Mouse (Mus musculus) heart, adult 11 months (tissue): ENCODE measurements around the gene Camkv.

Experiments
- DNase-seq: peaks from one replicate; pipeline ENCODE4 v3.0.0; 2022

Gene Camkv

DNA sequence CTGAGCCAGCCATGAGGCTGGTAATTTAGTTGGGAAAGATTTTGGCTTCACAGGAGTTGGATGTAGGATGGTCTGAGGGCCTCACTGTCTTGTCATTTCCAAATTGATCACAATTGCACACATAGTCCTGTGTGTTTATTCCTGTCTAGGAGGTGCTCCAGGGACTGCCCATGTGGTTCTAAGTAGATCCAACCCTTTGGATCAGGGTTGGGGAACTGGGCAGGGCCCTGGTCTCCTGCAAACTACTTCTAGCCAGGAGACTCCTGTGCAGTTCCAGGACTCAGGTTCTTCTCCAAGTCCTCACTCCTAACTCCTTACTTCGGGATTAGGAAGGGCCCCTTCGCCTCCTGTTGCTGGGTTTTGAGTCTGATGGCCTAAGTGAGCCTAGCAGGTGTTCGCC lies at the start of gene Camkv:
Camkv (plus strand) TSS at position 301 of the 400 bp plus-strand sequence.
- DNase-seq, result no peak

DNA sequence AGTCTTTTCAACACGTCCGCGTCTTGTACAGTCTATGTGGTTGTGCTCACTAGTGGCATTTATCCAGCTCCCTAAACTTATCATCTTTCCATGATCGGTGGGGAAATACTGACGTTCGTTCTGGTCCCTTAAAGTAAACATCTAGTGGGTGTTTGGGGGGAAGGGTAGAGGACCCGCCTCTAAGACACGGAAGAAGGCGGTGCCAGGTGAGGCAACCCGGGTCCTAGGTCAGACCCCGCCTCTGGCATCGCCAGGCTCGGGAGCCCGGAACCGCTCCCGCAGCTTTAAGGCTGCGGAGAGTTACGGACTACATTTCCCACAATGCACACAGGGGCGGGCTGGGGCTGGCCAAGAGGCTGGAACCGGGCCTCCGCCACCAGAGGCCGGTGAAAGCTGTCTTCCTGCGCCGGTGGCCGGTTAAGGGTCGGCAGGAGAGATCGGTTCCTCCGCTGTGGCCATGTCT lies 47.6 kb upstream of the Camkv start, which contains the start of gene Mon1a:
Mon1a (plus strand) TSS at position 348 of the 463 bp plus-strand sequence.
- peak; percentile 99 for DNase-seq

DNA sequence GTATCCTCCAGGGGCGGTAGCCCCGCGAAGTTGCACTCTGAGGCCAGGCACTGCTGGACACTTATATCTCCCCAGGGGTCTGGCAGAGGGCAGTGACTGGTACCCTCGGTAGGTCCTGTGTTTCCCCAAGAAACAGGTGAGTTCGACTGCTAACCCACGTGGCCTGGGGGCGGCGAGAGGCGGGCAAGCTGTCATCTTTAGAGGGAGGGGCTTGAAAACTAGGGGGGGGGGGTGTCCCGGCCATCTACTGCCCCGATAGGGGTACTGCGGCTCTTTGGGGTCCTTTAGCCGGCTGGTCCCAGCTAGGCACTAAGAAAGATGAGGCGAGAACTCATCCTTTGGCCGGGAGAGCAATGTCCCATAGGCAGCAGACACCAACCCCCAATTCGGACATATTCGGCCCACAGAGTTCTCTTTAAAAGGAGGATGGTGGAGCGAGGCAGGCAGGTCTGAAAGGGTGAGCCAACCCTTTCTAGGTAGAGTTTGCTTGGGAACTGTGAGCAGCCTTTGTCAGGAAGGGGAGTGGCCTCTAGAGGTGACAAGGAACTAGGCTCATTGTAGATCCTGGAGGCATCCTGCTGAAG lies 47.1 kb upstream of the Camkv start:
- no peak for DNase-seq

DNA sequence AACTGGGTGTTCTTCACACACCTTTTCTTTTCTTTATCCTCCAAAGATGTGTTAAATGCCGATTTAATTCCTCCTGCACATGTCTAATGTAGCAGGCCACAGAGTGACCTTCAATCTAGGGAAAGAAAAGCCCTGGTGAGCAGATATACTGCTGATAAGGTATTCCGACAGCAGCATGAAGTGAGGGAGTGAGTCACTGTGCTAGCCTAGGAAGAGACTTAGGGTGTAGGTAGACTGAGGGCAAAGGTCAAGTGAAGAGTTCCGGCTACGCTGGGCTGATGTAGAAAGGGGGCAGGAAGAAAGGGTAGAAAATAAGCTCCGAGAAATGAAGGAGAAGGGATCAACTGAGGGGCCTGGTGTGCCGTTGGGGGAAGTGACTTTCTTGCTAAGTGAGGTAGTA lies 45.2 kb upstream of the Camkv start:
- peak; percentile 64 for DNase-seq

DNA sequence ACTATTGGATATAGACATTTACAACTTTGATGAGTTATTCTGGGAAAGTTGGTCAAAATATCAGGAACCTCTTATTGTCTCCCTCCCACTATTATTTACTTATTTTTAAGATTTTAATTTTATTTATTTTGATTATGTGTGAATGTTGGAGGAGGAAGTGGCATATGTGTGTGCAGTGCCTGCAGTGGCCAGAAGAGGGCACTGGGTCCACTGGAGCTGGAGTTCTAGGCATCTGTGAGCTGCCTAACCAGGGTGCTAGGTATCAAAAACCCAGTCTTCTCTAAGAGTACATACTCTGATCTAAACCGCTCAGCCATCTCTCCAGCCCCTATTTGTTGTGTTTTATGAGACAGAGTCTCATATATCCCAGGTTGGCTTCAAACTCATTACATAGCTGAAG lies 44.5 kb upstream of the Camkv start:
- DNase-seq, result no peak

DNA sequence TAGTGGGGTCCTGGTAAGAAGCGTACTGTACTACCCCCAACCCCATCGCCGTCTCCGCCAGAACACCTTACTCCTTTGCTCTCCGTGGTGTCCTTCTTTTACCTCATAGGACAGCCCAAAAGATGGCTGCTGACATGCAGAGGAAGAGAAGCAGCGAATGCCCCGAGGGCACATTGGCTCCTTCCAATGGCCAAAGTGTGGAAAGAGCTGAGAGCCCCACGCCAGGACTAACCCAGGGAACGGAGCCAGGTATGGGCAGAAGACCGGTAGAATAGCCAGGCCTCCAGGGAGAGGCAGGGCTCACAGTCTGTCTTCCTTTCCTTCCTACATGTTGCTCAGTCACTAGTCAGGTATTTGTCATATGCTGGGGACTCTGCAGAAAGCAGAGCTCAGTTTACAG lies 36.9 kb upstream of the Camkv start:
- peak; percentile 86 for DNase-seq

DNA sequence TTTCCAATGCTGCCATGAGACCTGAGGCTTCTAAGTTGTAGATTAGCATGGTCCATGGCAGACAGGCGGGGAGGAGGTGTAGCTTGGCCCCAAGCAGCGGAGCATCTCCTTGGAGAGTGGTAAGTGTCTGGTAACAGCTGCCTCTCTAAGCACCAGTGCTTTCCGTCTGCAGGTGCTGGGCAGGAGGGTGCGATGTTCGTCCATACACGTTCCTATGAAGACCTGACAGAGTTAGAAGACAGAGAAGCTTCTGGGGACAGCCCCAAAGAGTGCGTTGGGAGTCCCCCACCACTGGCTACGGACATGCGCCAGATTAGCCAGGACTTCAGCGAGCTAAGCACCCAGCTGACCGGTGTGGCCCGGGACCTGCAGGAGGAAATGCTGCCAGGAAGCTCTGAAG lies 35.6 kb upstream of the Camkv start:
- no peak for DNase-seq

DNA sequence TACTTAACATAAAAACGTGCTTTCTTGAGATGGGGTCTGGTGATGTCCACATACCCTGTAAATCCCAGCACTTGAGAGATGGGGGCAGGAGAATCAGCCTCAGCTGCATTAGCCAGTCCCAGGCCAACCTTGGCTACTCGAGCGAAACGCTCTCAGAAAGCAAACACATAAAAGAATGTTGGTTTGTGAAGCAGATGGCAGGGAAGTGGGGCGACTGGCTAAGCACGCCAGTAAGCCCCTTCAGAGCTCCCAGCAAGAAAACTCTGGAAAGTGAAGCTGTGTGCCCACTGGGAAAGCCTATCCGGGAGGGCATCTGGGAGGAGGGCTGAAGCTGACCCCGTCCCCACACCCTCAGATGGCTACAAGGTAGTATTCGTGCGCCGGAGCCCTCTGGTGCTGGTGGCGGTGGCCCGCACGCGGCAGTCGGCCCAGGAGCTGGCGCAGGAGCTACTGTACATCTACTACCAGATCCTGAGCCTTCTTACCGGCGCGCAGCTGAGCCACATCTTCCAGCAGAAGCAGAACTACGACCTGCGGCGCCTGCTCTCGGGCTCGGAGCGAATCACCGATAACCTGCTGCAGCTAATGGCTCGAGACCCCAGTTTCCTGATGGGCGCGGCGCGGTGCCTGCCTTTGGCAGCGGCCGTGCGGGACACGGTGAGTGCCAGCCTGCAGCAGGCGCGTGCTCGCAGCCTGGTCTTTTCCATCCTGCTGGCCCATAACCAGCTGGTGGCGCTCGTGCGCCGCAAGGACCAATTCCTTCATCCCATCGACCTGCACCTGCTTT lies 34.4 kb upstream of the Camkv start:
- DNase-seq, result no peak

DNA sequence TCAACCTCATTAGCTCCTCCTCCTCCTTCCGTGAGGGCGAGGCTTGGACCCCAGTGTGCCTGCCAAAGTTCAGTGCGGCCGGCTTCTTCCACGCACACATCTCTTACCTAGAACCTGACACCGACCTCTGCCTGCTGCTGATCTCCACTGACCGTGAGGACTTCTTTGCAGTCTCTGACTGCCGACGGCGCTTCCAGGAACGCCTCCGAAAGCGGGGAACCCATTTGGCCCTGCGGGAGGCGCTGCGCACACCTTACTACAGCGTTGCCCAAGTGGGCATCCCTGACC lies 33.9 kb upstream of the Camkv start:
- peak; percentile 90 for DNase-seq

DNA sequence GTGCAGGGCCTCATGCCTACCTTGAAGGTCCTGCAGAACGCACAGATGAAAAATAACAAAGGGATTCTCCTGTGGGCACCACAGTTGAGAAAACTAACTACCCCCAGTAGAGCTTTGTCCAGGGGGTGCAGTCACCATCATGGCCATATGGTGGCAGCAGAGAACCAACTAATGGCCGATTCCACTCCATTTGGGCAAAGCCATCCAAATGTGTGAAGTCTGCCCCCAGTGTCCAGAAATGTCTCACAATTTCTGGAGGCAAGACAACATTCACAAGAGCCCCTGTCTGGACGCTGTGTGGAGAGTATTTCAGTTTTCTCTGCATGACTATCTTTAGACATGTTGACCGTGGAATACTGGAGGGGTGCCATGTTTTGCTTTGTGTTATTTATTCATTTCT lies 30.7 kb upstream of the Camkv start:
- DNase-seq, result peak; percentile 99

DNA sequence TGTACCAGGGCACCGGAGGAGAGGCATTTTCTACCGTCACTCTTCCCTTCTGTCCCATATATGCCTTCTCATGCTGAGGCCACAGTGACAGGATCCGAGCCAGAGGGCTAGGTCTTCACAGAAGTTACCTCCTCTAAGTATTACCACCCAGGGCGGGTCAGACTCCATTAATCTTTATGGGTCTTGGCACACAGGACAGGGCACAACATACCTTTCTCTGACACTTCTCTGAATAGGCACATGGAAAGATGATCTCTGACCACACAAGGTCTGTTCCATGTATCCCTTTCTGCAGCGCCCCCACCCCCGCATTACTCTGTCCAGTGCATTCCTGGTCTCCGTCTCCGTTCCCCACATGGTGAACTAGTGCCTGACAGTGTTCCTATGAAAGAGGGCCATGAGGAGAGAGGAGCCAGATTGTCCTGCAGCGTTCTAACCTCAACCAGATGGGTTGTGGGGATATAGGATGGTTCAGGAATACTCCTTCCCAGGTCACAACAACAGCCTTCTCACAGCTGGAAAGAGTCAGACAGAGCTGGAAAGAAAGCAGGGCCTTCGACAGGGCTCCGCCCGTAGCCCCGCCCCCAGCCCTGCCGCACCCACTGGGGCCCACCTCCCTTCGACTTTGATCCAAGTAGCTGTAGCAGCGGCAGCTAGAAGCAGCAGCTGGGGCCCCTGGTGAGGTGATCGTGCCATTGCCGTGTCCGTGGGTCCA lies 29.1 kb upstream of the Camkv start, which contains the start of gene Mst1r:
Mst1r (plus strand) TSS at position 622 of the 715 bp plus-strand sequence.
- peak; percentile 99 for DNase-seq

DNA sequence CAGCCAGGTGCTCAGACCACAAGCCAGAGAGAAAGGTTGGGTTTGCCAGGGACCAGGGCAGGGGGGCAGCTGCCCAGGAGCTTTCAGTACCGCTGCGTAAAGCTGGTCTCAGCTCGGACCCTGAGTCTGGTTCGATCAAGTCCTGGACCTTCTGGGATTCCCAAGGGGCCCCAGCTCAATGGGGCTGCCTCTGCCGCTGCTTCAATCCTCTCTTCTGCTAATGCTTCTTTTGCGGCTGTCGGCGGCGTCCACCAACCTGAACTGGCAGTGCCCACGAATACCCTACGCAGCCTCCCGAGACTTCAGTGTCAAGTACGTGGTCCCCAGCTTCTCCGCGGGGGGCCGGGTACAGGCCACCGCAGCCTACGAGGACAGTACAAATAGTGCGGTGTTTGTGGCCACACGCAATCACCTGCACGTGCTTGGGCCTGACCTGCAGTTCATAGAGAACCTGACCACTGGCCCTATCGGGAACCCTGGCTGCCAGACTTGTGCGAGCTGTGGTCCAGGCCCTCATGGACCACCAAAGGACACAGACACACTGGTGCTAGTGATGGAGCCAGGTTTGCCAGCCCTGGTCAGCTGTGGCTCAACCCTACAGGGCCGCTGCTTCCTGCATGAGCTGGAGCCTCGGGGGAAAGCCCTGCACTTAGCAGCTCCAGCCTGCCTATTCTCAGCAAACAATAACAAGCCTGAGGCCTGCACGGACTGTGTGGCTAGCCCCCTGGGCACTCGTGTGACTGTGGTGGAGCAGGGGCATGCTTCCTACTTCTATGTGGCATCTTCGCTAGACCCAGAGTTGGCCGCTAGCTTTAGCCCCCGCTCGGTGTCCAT lies 28.3 kb upstream of the Camkv start:
- peak; percentile 94 for DNase-seq

DNA sequence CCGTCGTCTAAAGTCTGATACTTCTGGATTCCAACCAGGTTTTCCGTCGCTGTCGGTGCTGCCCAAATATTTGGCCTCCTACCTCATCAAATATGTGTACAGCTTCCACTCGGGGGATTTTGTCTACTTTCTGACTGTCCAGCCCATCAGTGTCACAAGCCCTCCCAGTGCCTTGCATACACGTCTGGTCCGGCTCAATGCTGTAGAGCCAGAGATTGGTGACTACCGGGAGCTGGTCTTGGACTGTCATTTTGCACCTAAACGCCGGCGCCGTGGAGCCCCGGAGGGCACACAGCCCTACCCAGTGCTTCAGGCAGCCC lies 27.7 kb upstream of the Camkv start:
- peak; percentile 94 for DNase-seq

DNA sequence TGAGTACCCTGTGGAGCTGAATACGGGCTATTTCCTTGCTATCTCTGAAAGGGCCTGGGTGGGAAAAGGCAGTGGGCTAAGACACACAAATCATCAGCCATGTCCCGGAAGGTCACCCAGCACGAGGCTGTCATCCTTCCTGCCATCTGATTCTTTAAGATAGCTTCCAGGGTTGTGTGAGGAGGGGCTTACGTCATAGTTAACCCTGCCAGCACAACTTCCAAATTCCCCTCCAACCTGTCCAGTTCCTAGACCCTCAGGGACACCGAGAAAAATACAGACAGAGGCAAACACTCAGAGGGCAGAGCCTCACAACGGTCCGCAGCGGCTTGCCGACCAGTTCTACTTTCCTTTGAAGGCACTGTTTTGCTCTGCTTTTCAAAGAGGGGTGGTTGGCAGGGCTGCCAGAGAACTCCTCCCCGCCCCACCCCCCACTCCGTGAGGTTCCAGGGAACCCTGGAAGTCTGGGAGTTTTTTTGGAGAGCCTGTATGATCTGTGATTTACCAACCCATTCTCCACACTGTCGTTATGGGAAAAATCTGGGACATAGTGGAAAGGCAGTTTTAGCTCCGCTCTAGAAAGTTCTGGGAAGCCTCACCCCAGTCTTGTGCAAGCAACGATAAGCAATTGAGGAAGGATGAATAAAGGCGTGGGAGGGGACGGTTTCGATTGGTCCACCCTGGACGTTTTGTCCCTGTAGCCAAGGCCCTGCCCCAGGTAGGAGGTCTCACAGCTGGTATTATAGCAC lies 26.9 kb upstream of the Camkv start:
- DNase-seq, result peak; percentile 98

DNA sequence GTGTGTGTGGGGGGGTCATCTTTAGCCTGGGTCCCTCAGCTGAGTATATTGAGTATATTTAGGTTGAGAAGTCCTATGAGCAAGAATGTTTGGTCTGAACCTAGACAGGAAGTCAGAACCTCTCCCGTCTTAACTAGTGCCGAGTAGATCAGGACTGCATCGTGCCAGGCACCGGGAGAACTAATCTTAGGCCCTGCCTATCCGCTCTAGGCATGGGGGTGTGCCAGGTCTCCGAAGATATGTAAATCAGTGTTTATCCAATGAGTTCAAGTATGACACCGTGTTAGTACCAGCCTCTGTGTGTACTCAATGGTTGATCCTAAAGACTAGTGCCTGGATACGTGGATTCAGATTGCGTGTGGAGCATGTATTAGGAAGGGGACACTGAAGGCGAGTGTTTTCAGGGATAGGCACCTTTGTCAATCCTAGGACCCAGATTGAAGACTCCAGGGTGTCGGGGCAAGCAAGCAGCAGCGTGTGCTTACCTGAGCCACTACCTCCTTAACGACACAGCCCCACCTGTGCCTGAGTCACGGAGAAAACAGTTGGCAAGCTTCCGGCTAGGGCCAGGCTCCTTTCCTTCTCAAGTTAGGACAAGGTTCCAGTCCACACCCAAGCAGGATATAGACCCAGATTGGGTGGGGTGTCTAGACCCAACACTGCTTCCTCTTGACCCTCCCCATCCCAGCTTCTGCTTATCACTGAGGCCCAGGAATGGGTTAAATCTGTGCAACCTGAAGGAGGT lies 25.3 kb upstream of the Camkv start:
- DNase-seq, result no peak

DNA sequence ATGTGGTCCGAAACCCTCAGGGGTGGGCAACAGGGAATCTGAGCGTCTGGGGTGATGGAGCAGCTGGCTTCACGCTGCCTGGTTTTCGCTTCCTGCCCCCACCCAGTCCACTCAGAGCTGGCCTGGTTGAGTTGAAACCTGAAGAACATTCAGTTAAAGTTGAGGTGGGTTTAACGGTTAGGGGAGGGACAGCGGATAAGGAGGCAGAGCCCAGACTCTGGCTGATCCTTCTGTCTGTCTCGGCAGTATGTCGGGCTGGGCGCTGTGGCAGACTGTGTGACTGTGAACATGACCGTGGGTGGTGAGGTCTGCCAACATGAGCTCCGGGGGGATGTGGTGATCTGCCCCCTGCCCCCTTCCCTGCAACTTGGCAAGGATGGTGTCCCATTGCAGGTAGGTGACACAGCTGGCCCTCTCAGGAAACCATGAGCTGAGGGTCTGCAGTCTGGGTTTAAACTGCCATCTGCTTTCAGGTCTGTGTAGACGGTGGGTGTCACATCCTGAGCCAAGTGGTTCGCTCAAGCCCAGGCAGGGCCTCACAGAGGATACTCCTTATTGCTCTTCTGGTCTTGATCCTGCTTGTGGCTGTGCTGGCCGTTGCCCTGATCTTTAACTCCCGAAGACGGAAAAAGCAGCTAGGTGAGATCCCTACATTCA lies 20.6 kb upstream of the Camkv start:
- DNase-seq, result no peak

DNA sequence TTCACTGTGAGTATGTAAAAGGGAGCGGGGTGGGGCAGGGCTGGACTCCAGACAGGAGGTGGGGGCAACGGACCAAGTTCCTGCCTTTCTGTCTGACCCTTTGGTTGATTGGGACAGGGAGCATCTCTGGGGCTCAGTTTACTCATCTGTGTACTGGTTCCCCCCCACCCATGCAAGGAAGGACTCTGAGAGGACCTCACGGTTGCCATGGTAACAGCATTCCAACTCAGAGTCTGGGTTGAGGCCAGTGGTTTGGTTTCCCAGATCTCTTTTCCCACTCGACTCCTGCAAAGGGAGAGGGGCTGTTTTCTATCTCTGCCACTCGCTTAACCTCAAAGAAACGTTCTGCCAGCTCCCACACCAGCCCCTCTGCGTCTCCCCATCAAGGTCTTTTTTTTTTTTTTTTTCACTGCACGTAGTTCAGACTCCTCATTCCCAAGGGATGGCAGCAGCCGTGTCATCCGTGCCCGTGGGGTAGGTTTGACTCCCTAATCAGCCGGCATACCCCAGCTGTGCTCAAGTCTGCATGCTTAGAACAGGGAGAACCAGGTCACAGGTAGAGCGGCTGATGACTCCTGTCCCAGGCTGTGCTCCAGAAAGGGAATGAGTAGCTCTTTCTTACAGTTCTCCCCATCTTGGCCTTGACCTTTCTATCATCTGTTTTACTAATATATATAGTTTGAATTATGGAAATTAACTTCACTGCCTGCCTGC lies 17.4 kb upstream of the Camkv start:
- no peak for DNase-seq

DNA sequence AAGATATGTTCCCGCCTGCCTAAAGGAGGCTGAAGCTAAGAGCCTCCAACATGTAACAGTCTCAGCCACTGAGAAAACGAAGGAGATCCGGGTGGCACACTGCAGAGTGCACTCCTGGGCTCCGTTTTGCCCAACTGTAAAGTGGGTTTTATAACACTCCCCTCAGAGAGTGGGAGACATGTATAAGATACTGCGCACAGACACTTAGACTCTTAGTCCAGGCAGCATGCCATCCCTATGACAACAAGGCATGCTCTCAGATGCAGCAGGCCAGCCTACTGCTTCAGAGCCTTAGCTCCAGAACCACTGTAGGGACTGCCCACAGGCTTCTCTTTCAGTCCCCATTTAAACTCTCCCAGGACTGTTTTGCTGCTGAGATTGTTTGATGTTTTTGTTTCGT lies 16.6 kb upstream of the Camkv start:
- no peak for DNase-seq

DNA sequence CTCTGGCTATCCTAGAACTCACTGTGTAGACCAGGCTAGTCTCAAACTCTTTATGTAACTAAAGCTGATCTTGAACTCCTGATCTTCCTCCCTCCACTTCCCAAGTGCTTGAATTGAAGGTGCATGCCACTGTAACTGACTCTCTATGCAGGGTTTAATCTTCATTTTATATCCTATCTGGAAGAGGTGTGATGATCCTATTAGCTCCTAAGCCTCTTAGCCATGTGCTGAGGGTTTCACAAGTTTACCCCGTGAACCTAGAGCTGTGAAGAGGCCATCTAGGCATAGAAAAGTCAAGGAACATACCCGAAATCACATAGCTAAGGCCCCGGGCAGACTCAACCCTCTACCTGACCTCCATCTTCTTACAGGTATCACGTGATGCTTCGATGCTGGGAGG lies 16.0 kb upstream of the Camkv start:
- DNase-seq, result no peak

DNA sequence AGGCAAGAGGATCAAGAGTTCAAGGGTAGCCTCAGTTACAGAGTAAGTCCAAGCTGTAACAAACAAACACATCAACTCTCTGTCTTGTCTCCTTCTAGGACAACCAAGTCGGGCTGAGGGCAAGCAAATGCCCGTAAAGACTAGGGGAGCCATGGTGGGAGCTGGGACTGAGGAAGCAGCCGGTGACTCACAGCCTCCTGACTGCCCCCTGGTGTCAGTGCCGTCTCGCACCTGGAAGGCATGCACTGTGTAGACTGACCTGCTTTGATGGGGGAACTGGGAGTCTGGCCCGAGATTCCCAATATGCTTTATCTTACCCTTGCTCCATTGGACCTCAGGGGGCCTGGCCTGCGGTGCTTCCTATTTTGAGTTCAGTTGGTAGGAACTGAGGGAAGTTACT lies 12.5 kb upstream of the Camkv start:
- DNase-seq, result no peak

DNA sequence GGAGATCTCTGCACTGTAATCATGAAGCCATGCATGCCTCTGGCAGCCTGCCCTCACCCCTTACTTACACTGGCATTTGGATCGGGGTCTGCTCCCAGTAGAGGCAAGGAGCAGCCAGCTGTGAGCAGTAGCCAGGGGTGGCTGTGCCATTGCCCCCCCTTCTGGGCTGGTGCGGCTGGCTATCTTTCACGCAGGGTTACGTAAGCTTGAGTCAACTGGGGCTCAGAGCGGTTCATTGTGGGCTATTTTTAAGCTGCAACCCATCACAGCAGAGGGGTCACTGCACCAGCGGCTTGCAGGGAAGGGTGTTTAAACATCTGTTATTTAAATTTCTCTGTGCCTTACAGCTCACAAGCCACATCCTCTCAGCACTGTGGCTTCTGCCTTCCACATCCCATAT lies 11.5 kb upstream of the Camkv start:
- DNase-seq, result peak; percentile 98
